Mouse (Mus musculus) cortical plate, adult 2 months (tissue): Measurements from ENCODE around the gene Aff2. TPM values are rescaled to one million over a fixed set of nuclear protein-coding genes. Genes with fewer than 3 reads are reported as not detected.

Experiments
- H3K27ac ChIP-seq: fragments of 200-500 bp; 2 replicates; pipeline ENCODE4 v1.5.1; 2012; ENCODE audit warnings: low read length, control low read depth, inconsistent platforms; ENCODE audit not compliant: insufficient read depth
- H3K4me1 ChIP-seq: fragments of 200-500 bp; 2 replicates; pipeline ENCODE4 v1.6.1; 2011; ENCODE audit warnings: low read length; ENCODE audit not compliant: control insufficient read depth, insufficient read depth
- H3K4me3 ChIP-seq: fragments of 200-500 bp; 2 replicates; pipeline ENCODE4 v1.5.1; 2011; ENCODE audit warnings: mild to moderate bottlenecking, low read length, control low read depth; ENCODE audit not compliant: insufficient read depth
- CTCF ChIP-seq: fragments of 200-500 bp; IDR thresholded peaks from 2 replicates; pipeline ENCODE4 v1.5.1; 2011; ENCODE audit warnings: mild to moderate bottlenecking, control low read depth, low read length; ENCODE audit not compliant: insufficient read depth; ENCODE audit errors: extremely low read depth
- POLR2A ChIP-seq: fragments of 200-500 bp; IDR thresholded peaks from 2 replicates; pipeline ENCODE4 v1.6.1; 2011; ENCODE audit warnings: mild to moderate bottlenecking, low read length, control low read depth; ENCODE audit not compliant: insufficient read depth; ENCODE audit errors: extremely low read depth
- polyA plus RNA-seq: library from polyadenylated mRNA; depleted of rRNA; stranded (reverse); fragments of >200 nt; gene quantifications from 2 replicates; pipeline ENCODE4 v1.2.3, GENCODE M21; 2012

The Aff2 gene
- polyA plus RNA-seq, 1 experiment: 3.7 TPM

DNA sequence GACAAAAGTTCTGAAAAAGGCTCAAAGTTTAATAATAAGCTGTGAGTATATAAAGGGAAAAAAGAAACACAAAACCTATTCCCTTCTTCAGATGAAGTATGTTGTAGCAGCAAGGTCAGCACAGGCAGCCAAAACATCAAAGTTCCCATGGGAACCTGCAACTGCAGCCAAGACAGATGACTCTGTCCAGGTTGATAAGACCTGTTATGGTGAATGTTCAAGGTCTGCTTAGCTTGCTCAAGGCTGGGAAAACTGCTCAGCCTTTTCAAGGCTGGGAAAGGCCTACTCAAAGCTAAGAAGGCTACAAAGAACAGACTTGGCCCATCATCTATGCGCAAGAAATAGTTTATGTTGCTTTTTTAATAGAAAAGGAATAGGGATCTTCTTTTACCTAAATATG, 315.6 kb downstream of the Aff2 start:
- H3K4me1 ChIP-seq: no peaks in the 10 kb centered on the region
- no peak for TF ChIP-seq POLR2A
- no peak for TF ChIP-seq CTCF
- no peak overlapping the region for H3K27ac ChIP-seq
- no peak overlapping the region for H3K4me3 ChIP-seq

DNA sequence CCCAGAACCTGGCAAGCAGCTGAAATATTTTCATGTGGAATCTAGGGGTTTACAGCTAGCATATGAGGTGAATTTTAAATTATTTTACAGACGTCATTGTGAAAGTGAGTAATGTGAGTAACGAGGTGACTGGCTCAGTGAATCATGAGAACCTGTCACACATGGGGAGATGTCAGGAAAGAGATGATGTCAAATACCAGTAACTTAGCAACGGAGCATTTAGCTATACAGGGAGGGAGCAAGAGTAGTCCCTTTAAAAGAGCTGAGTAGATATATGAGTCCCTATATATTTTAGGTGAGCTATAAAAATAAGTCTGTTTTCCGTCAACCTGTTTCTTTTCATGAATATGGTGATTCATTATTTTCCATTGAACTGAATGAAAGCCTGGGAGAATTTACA, 338.7 kb downstream of the Aff2 start:
- Histone ChIP-seq H3K4me1 (no peaks in the 10 kb centered on the region), H3K27ac (no peak overlapping the region), H3K4me3 (no peak overlapping the region)
- TF ChIP-seq POLR2A (no peak), CTCF (no peak)

DNA sequence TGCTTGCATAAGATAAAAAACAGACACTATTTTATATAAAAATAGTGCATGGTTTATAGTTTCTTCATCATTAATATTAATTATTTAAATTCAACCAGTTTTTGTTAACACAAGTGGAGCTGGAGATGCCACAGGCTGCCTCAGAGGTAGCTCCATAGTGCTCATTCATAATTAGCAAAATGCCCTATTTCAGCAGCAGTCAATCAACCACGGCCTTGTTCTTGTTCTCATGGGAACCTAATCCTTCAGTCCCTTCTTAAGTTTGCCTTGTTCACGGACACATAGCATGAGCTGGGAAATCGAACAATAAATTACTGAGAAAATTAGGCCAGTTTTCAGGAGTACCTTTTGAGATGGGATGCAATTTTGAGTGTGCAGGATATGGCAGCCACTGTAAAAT, 378.9 kb downstream of the Aff2 start:
- TF ChIP-seq POLR2A (no peak), CTCF (no peak)
- H3K4me1 ChIP-seq: no peaks in the 10 kb centered on the region
- H3K27ac ChIP-seq: no peak overlapping the region
- H3K4me3 ChIP-seq: no peak overlapping the region

DNA sequence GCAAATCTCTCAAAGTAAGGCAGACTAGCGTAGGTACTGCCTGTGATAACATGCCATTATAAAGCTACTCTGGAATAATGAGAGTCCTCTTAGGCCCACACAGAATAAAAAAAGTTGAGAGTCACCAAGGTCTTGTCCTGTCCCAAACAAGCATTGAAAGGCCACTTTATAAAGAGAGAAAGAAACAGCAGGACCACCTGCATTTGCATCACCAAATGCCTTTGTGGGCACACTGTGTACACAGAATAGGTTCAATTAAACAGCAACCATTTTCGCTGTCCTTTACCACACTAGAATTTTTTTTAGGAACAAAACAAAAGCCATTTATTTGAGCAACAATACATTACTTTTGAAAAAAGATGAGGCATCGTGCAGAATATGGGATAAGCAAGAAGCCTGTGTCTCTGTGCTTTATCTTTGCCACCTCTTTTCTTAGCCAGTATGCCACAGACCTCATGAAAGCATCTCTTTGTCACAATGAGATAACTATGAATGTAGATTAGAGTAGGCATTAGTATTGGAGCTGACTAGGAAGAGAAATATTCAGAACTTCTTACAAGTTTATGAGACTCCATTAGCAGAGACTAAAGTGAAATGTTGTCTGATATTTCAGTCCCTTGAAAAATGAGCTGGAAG, 385.0 kb downstream of the Aff2 start:
- no peaks in the 10 kb centered on the region for H3K4me1 ChIP-seq
- no peak overlapping the region for H3K27ac ChIP-seq
- TF ChIP-seq CTCF: no peak
- TF ChIP-seq POLR2A: no peak
- H3K4me3 ChIP-seq: no peak overlapping the region

DNA sequence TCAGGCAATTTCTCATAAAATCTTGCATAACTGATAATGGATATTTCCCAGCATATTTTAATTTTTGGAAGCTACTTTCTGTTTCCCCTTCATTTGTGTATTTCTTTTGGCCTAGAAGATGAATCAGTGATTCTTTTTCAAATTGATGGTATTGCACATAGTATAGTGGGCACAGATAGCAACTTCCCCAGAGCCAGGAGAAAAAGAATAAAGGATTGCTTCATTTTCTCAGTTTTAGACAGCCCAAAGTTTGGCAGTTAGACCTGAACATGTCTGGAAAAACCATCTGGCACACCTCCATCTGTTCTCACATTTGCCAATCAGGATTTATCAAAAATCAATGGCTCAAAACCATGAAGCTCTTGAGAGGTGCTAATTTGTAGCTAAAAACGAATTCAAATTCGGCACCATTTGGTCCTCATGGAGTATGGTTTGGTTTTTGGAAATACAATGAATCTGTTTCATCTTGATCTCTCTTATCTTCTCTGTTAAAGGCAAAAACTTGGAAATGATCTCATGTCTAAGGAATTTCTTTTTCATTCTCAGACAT, 441.9 kb downstream of the Aff2 start:
- H3K4me3 ChIP-seq: no peak overlapping the region
- no peaks in the 10 kb centered on the region for H3K4me1 ChIP-seq
- no peak overlapping the region for H3K27ac ChIP-seq
- TF ChIP-seq POLR2A: no peak
- TF ChIP-seq CTCF: no peak

DNA sequence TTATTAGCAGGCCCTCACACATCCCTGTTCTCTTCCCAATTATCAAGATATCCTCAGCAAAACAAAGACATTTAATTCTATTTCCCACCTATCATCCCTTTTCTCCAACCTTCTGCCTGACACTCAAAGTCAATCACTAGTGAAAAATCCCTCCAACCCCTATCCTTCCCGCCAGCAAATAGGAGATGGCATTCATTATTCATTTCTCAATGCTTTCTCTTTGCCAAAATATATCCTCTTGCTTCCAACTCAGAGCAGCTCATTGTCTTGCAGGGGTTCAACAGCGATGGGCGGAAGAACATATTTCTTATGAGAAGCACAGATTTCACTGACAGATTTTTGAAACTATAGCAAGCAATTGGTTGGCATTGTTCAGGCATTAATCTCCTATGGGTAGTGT, 442.4 kb downstream of the Aff2 start:
- Histone ChIP-seq H3K4me1 (no peaks in the 10 kb centered on the region), H3K27ac (no peak overlapping the region), H3K4me3 (no peak overlapping the region)
- TF ChIP-seq CTCF: no peak
- TF ChIP-seq POLR2A: no peak

DNA sequence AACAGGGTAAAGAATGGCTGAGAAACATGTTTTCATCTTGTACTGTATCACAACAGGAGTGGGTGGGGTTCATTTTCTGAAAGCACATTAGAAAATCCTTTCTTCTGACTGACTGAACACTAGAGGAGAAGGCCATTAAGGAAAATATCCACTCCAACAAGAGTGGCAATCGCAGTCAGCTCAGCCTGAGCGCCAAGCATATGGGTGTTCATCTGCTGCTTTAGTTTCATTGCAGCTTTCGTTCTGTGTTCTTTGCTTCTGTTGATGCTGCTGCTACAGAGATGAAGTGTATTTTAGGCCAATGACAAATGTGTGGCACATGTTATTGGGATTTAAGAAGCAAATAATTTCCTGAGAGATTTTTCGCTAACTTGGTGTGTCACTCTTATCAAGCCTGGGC, 451.7 kb downstream of the Aff2 start:
- TF ChIP-seq CTCF (no peak), POLR2A (no peak)
- Histone ChIP-seq H3K27ac (no peak overlapping the region), H3K4me3 (no peak overlapping the region), H3K4me1 (no peaks in the 10 kb centered on the region)

DNA sequence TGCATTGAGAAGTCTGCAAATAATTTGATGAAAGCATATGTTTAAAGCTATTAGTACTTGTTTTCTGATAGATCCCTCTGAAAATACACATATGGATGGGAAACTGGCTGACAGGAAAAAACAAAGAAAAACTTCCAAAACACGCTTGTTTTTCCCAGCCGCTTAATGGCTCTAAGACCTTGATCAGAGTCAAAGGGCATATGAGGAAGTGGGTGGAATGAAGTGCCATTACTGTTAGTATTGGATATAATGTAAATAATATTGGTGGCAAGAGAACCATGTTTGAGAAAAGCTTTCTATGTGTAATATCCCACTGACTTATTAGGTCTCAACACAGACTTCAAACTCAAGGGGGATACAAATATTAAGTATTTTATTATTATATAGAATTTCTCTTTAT, 455.0 kb downstream of the Aff2 start:
- TF ChIP-seq CTCF (no peak), POLR2A (no peak)
- Histone ChIP-seq H3K4me3 (no peak overlapping the region), H3K4me1 (no peaks in the 10 kb centered on the region), H3K27ac (no peak overlapping the region)

DNA sequence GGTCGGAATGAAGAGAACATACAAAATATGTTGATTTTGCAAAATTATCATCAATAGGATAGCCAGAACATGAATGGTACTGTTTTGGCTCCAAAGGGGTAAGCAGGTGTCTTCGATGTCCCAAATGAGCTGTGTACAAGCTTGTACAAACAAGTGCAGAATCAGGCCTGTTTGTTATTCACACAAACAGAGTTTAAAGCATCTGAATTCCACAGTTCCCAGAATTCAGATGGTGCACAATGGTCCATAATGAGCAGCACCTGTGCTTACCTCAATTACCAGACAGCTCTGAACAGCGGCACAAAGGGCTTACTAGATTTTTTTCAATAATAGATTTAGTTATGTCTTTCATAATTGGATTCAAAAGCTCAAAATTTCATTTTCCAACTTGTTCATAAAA, 457.6 kb downstream of the Aff2 start:
- Histone ChIP-seq H3K4me1 (no peaks in the 10 kb centered on the region), H3K27ac (no peak overlapping the region), H3K4me3 (no peak overlapping the region)
- TF ChIP-seq POLR2A (no peak), CTCF (no peak)

DNA sequence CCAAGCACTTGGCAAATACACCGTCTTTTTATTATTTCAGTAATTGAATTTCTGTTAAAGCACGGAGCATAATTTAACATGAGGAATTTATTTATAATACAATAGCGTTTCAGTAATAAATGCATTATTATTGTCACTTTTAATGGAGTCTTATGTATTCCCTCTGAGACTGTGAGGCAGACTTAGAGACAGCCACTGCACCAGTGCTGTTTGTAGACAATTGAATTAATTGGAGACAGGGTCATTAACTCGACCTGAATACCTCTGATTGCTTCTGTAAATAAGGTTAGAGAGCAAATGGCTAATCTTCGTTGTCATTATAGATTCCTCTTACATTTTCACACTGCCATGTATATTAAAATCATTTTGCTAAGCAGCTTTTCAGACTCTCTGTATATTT, 458.1 kb downstream of the Aff2 start:
- TF ChIP-seq CTCF (no peak), POLR2A (no peak)
- Histone ChIP-seq H3K4me1 (no peaks in the 10 kb centered on the region), H3K4me3 (no peak overlapping the region), H3K27ac (no peak overlapping the region)

DNA sequence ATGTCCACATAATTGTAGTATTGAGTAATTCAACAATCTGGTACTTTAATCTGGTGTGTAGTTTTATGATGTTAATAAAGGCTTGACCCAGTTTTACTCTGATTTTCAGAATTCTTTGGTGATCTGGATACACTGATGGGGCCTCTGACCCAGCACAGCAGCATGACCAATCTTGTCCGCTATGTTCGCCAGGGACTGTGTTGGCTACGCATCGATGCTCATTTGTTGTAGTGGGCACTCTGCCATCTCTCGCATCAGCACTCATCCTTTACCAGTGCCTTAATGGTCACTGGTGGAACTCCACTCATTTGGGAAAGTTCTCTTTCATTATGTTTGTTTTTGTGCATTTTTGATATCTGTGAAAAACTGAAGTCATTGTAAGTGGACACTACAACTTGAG, 507.5 kb downstream of the Aff2 start:
- TF ChIP-seq POLR2A: no peak
- TF ChIP-seq CTCF: no peak
- Histone ChIP-seq H3K4me1 (no peaks in the 10 kb centered on the region), H3K27ac (no peak overlapping the region), H3K4me3 (no peak overlapping the region)
